Mouse (Mus musculus): ENCODE data around the gene Racgap1.

The Racgap1 gene

GRCm38 (mm10) chr15:99592177-99592576, 59.3 kb downstream of the Racgap1 start:
- in situ Hi-C loops (cut with MboI, MseI), result no loop called here

- in situ Hi-C loops (cut with MboI, MseI), result no loop called here
Observed at GRCm38 (mm10) chr15:99590429-99591084, 60.9 kb downstream of the Racgap1 start, which contains the start of gene Aqp5. Aqp5 (plus strand) TSS chr15:99590782.

DNA sequence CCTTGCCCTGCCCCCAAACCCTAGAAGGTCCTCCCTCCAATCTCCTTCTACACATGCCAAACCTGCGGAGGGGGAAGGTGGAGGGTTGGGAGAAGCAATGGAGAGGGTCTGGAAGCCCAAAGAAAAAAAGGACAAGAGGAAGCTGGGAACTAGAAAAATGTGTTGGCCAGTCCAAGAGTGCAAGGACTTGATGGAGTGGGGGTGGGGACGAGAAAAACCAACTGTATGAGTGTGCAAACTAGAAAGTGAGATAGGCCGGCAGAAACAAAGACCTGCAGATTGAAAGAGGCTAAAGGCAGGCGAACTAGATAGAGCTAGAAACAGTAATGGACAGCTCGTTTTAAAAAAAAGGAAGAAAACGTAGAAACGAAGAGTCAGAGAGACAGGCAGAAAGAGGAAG, 61.8 kb downstream of the Racgap1 start:
- in situ Hi-C loops (cut with MboI, MseI), result no loop called here

DNA sequence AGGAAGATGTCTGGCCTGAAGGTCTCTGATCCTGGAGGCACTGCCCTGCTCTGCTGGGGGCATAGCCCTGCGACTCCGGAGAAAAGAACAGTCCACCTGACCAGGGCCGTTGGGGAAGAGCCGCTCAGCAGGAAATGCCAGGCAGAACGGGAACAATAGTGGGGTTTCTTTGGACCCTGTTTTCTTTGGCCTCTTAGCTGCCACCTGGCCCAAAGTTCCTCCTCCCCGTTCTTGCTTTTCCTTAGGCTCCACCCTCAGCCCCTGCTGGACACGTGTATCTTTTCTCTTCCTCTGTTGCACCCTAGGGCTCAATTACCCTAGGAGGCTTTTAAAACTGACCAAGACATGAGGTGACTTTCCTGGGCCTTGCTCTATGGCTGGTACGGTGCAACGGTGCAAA, 62.2 kb downstream of the Racgap1 start:
- in situ Hi-C loops (cut with MboI, MseI), result no loop called here

DNA sequence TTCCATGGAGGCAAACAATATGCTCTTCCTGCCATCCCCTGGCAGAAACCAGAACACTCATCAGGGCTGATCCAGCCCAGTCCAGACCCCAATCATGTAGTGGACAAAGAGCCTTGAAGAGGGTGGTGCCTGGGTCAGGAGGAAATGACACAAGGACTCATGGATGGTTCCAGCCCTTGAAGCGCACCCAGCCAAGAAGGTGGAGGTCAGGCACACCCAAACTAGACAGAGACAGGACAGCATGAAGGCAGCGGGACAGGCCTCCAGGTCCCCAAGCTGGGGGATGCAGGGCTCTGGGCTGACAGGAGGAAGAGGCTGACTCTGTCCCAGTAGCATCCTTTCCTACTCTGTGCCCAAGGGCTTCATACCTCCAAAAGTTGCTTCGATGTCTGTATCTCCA, 64.9 kb downstream of the Racgap1 start:
- in situ Hi-C loops (cut with MboI, MseI), result no loop called here

- in situ Hi-C loops (cut with MboI, MseI), result no loop called here
Observed at GRCm38 (mm10) chr15:99585741-99586140, 65.7 kb downstream of the Racgap1 start.

DNA sequence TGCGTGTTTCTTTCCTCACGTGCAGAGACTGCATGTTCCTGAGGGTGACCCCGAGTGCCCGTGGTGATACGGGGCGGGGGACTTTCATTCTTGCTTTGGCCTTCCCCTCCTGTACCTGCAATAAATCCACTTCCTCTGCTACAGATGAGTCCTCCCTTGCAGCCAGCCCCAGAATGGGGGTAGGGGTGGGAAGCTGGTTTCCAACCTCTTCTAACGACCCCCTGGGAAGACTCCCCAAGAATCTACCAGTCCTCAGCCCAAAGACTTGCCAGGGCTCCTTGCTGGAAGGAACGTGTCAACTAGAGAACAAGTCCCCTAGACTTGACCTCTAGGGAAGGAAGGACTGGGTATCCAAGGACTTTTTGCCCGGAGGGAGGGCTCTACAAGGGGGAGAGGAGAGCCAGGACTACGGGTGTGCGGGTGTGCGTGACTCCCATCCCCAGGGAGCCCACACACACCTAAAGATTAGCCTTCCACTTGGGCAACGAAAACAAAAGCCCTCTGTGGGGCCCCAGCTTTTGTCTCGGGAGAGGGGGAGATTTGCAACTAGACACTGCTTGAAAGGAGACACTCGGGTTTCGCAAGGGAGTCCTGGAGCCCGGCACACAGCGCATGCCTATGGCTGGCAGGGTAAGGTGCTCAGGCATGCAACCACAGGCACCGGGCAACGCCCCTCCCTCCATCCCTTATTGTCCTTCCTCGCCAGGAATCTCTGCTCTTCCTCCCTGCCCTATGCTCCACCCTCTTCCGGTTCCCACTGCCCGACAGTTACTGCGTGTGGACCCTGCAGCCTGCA, 66.9 kb downstream of the Racgap1 start:
- in situ Hi-C loops (cut with MboI, MseI), result no loop called here

DNA sequence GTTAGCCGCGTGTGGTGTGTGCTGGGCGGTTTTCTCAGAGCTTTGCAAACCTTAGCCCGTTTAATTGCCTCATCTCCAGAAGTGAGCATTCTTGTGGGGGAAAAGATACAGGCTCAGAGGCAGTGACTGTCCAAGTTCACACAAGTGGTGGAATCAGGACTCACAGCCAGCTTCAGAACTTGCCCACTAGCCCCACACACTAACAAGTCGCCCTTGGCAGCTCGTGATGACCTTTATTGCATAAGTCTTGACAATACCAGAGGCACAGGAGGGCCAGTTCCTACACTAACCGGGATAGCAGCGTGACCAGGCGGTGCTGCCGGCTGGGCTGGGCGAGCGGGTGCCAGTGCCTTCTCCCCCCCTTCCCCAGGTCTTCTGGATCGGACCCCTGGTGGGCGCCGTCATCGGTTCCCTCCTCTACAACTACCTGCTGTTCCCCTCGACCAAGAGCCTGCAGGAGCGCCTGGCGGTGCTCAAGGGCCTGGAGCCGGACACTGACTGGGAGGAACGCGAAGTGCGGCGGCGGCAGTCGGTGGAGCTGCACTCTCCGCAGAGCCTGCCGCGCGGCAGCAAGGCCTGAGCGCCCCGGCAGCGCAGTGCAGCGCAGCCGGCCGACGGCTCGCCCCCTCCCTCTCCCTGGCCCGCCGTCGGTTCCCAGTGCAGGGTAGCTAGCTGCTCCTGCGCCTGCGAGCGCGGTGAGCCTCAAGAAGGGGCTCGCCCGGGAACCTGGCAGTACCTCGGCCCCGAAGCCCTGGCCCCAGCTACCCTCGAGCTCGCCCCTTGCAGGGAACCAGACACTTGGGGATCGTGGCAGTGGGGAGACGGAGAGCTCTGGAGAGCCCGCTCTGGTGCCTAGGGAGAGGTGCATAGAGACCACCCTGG, 67.8 kb downstream of the Racgap1 start:
- in situ Hi-C loops (cut with MboI, MseI), result no loop called here

DNA sequence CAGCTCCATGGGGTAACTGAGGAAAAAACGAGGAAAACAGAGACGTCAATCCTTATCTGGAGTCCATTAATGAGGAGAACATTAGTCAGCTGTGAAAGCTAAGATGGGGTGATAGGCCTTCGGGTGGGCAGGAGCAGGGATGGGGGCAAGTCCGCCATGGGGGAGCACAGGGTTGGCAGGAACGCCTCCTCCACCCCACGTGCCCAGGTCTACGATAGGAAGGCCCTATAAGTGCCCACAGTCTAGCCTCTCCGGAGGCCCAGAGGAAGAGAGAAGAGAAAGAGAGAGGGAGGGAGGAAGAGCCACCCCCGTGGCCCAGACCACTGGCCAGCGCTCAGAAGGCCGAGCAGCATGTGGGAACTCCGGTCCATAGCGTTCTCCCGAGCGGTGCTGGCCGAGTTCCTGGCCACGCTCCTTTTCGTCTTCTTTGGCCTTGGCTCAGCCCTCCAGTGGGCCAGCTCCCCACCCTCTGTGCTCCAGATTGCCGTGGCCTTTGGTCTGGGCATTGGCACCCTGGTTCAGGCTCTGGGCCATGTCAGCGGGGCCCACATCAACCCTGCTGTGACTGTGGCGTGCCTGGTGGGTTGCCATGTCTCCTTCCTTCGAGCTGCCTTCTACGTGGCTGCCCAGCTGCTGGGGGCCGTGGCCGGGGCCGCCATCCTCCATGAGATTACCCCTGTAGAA, 72.5 kb downstream of the Racgap1 start, which contains the start of gene Aqp2:
Aqp2 (plus strand) TSS at position 254 of the 684 bp plus-strand sequence.
- in situ Hi-C loops (cut with MboI, MseI), result no loop called here
